ENCODE assay signal across 13 mouse cellular contexts in genomic region chr1:106612166-106613031, GRCm38 (mm10).
DNase-seq lines count a peak whose midpoint lies in the region; ATAC-seq and TF ChIP-seq lines count a peak whose summit lies in the region.
"Had no signal": no experiment of that assay in that cellular context is flagged by ENCODE, and none has a peak within 500 bp of the region (broad histone marks: within the 10 kb centered on the region; RNA-seq: fewer than 3 reads in every experiment).

No protein-coding gene starts in this region.

- TF ChIP-seq POLR2A in kidney, adult 2 months (IDR thresholded peaks at IDR 0.05; ENCODE audit: low read depth, low read length), result no peak

- H3K9ac ChIP-seq in kidney, embryonic 14.5 days (ENCODE audit: low read depth, low read length), result no peak overlapping the region
- H3K9ac ChIP-seq: forebrain, embryonic 12.5 days; liver, embryonic 13.5 days had no signal

- 52% methylated on average over 8 of the region's 8 CpGs for WGBS in kidney, adult 2 months
- WGBS in kidney, embryonic 14.5 days, result 51% methylated on average over 8 of the region's 8 CpGs

- no peak for TF ChIP-seq CTCF in kidney, adult 2 months (conservative IDR thresholded peaks at IDR 0.05; ENCODE audit: insufficient read depth, insufficient read length, low read depth, low read length)

- no peaks in the 10 kb centered on the region for H3K36me3 ChIP-seq in kidney, adult 2 months (ENCODE audit: control insufficient read depth, insufficient read depth, low read length)
- H3K36me3 ChIP-seq in kidney, embryonic 14.5 days (ENCODE audit: control insufficient read depth, insufficient read depth, low read length), result no peaks in the 10 kb centered on the region
- H3K36me3 ChIP-seq: forebrain, embryonic 12.5 days; liver, embryonic 13.5 days had no signal

- ATAC-seq in kidney, embryonic 14.5 days (ENCODE audit: low FRiP score, low TSS enrichment), result no peak
- peak; percentile 57 for ATAC-seq in common myeloid progenitor, adult 5-6 weeks (replicated peaks; ENCODE audit: low read depth, poor library complexity, severe bottlenecking)
- peak; percentile 63 for ATAC-seq in megakaryocyte, adult 5-6 weeks (ENCODE audit: poor library complexity, severe bottlenecking)

- H3K27ac ChIP-seq in kidney, adult 2 months (ENCODE audit: insufficient read depth, low read depth, low read length), result peak overlapping the region; percentile 39; the same call in 1 of the 2 replicates
- no peak overlapping the region for H3K27ac ChIP-seq in kidney, embryonic 14.5 days (ENCODE audit: low read depth, low read length)
- H3K27ac ChIP-seq: forebrain, embryonic 12.5 days; liver, embryonic 13.5 days had no signal

- DNase-seq in kidney, adult 2 months, result peak; percentile 58
- peak; percentile 71 for DNase-seq in CD4-positive helper T cell, adult 2 months (ENCODE audit: low read depth, low spot score)
- no peak for DNase-seq in layer of hippocampus, adult 8-10 months (ENCODE audit: low spot score in 2 of 2)
- no peak for DNase-seq in gastrocnemius, adult 18-20 months (ENCODE audit: low spot score)
- DNase-seq in lung, postnatal 4 days, result no peak
- DNase-seq: heart, postnatal 14 days; liver, embryonic 13.5 days; lung, postnatal 36 days; thymus, adult 18-20 months had no signal

- H3K9me3 ChIP-seq in kidney, embryonic 14.5 days (ENCODE audit: control insufficient read depth, low read length), result no peaks in the 10 kb centered on the region
- H3K9me3 ChIP-seq: forebrain, embryonic 12.5 days; liver, embryonic 13.5 days had no signal

- peaks cover 3% of the 10 kb centered on the region; the same call in 1 of the 2 replicates for H3K4me1 ChIP-seq in kidney, adult 2 months (ENCODE audit: control insufficient read depth, insufficient read depth, low read length)
- H3K4me1 ChIP-seq in kidney, embryonic 14.5 days (ENCODE audit: control insufficient read depth, insufficient read depth, low read length), result peaks cover 6% of the 10 kb centered on the region; the same call in 1 of the 2 replicates
- H3K4me1 ChIP-seq: forebrain, embryonic 12.5 days; liver, embryonic 13.5 days had no signal

- H3K27me3 ChIP-seq in kidney, adult 2 months (replicated peaks; ENCODE audit: control insufficient read depth, insufficient read depth, low read length), result no peaks in the 10 kb centered on the region
- H3K27me3 ChIP-seq in kidney, embryonic 14.5 days (ENCODE audit: control insufficient read depth, insufficient read depth, low read length), result no peaks in the 10 kb centered on the region
- H3K27me3 ChIP-seq: forebrain, embryonic 12.5 days; liver, embryonic 13.5 days had no signal

- no peak overlapping the region for H3K4me2 ChIP-seq in kidney, embryonic 14.5 days (replicated peaks; ENCODE audit: low read depth, low read length)
- H3K4me2 ChIP-seq: forebrain, embryonic 12.5 days; liver, embryonic 13.5 days had no signal

- no peak overlapping the region for H3K4me3 ChIP-seq in kidney, adult 2 months (ENCODE audit: insufficient read depth, low read depth, low read length)
- H3K4me3 ChIP-seq in kidney, embryonic 14.5 days (ENCODE audit: low read length), result no peak overlapping the region
- H3K4me3 ChIP-seq: forebrain, embryonic 12.5 days; liver, embryonic 13.5 days had no signal

Comparison
In these comparisons a context has a peak if more than half of its experiments do, and no peak if none do; other contexts are left out.
1. DNase-seq: peak in kidney, adult 2 months (single experiment) and CD4-positive helper T cell, adult 2 months (single experiment); none in layer of hippocampus, adult 8-10 months (0 of 2), gastrocnemius, adult 18-20 months (single experiment) and lung, postnatal 4 days (0 of 2).